Mouse (Mus musculus): ENCODE data around the gene Kif14.

Kif14 gene

GRCm38 (mm10) chr1:136558762-136559161, 92.6 kb downstream of the Kif14 start:
- DNase-seq = no peak

- DNase-seq = no peak
Measured at GRCm38 (mm10) chr1:136559284-136559683, 93.1 kb downstream of the Kif14 start.

- no peak for DNase-seq
Measured at GRCm38 (mm10) chr1:136559774-136560173, 93.6 kb downstream of the Kif14 start.

- DNase-seq = no peak
Measured at GRCm38 (mm10) chr1:136561823-136562222, 95.7 kb downstream of the Kif14 start.

GRCm38 (mm10) chr1:136563149-136563548, 97.0 kb downstream of the Kif14 start:
- no peak for DNase-seq

GRCm38 (mm10) chr1:136564963-136565362, 98.8 kb downstream of the Kif14 start:
- DNase-seq = no peak

GRCm38 (mm10) chr1:136566386-136566785, 100.2 kb downstream of the Kif14 start:
- DNase-seq = no peak

- DNase-seq = no peak
Measured at GRCm38 (mm10) chr1:136567641-136568040, 101.5 kb downstream of the Kif14 start.

GRCm38 (mm10) chr1:136568738-136569194, 102.6 kb downstream of the Kif14 start:
- no peak for DNase-seq

- no peak for DNase-seq
Measured at GRCm38 (mm10) chr1:136569206-136569605, 103.1 kb downstream of the Kif14 start.

GRCm38 (mm10) chr1:136569626-136570297, 103.6 kb downstream of the Kif14 start:
- no peak for DNase-seq

- no peak for DNase-seq
Measured at GRCm38 (mm10) chr1:136570298-136570653, 104.1 kb downstream of the Kif14 start.

- DNase-seq = no peak
Measured at GRCm38 (mm10) chr1:136570976-136571375, 104.8 kb downstream of the Kif14 start.

- no peak for DNase-seq
Measured at GRCm38 (mm10) chr1:136571530-136571929, 105.4 kb downstream of the Kif14 start.

GRCm38 (mm10) chr1:136577890-136578663, 111.9 kb downstream of the Kif14 start:
- DNase-seq = no peak

GRCm38 (mm10) chr1:136579360-136579759, 113.2 kb downstream of the Kif14 start:
- DNase-seq = no peak

GRCm38 (mm10) chr1:136580266-136580665, 114.1 kb downstream of the Kif14 start:
- DNase-seq = no peak
